Mouse (Mus musculus) hindlimb bud, embryonic 11.5 days (tissue): ENCODE data around the gene Gm13090.

ENCODE experiments used
- DNase-seq: peaks from one replicate; pipeline ENCODE4 v3.0.0-alpha.2; 2012; ENCODE audit warnings: low read depth, low spot score; ENCODE audit errors: extremely low spot score

The Gm13090 gene

GRCm38 (mm10) chr4:151135491-151135890 is 46.1 kb downstream of the Gm13090 start:
- no peak for DNase-seq

GRCm38 (mm10) chr4:151137701-151138100 is 48.3 kb downstream of the Gm13090 start:
- DNase-seq: no peak

- DNase-seq: no peak
Measured at GRCm38 (mm10) chr4:151138135-151138534, 48.8 kb downstream of the Gm13090 start.

- no peak for DNase-seq
Measured at GRCm38 (mm10) chr4:151138586-151138985, 49.2 kb downstream of the Gm13090 start.

GRCm38 (mm10) chr4:151139053-151139840 is 49.9 kb downstream of the Gm13090 start:
- no peak for DNase-seq

- no peak for DNase-seq
Measured at GRCm38 (mm10) chr4:151140368-151140982, 51.1 kb downstream of the Gm13090 start.
